Mouse (Mus musculus) cortical plate, adult 2 months (tissue): ENCODE measurements around the gene Cbx7.

Experiments
- CTCF ChIP-seq: fragments of 200-500 bp; IDR thresholded peaks from 2 replicates; pipeline ENCODE4 v1.5.1; 2011; ENCODE audit warnings: mild to moderate bottlenecking, control low read depth, low read length; ENCODE audit not compliant: insufficient read depth; ENCODE audit errors: extremely low read depth
- POLR2A ChIP-seq: fragments of 200-500 bp; IDR thresholded peaks from 2 replicates; pipeline ENCODE4 v1.6.1; 2011; ENCODE audit warnings: mild to moderate bottlenecking, low read length, control low read depth; ENCODE audit not compliant: insufficient read depth; ENCODE audit errors: extremely low read depth

DNA sequence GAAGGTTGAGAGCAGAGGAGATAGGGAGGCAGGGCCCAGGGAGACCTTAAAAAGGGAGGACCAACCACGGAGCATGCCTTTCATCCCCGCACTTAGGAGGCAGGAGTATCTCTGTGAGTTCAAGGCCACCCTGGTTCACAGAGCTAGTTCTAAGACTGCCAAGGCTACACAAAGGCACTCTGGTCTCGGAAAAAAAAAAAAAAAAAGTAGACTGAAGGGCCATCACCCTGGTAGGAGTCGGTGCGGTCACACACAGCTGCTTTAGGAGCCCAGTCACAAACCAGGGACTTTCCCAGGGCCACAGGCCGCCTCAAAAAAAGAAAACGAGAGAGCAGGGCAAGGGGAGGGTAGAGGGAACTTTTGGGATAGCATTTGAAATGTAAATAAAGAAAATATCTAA lies 70.2 kb downstream of the Cbx7 start:
- TF ChIP-seq CTCF: no peak
- TF ChIP-seq POLR2A: no peak
